Mouse (Mus musculus) testis, adult 2 months (tissue): ENCODE measurements around the gene Cfdp1. TPM values are rescaled to one million over a fixed set of nuclear protein-coding genes. Genes with fewer than 3 reads are reported as not detected.

Experiments used
- H3K27ac ChIP-seq: fragments of 200-500 bp; 2 replicates; pipeline ENCODE4 v1.5.1; 2012; ENCODE audit warnings: low read depth, low read length; ENCODE audit not compliant: control insufficient read depth, insufficient read depth
- H3K27me3 ChIP-seq: fragments of 200-500 bp; 2 replicates; pipeline ENCODE4 v1.6.1; 2012; ENCODE audit warnings: mild to moderate bottlenecking, low read length, moderate library complexity; ENCODE audit not compliant: control insufficient read depth, insufficient read depth
- H3K36me3 ChIP-seq: fragments of 200-500 bp; 2 replicates; pipeline ENCODE4 v1.6.1; 2012; ENCODE audit warnings: mild to moderate bottlenecking, low read length; ENCODE audit not compliant: control insufficient read depth, insufficient read depth
- H3K4me1 ChIP-seq: fragments of 200-500 bp; 2 replicates; pipeline ENCODE4 v1.6.1; 2012; ENCODE audit warnings: low read length; ENCODE audit not compliant: control insufficient read depth, insufficient read depth
- H3K4me3 ChIP-seq: fragments of 200-500 bp; 2 replicates; pipeline ENCODE4 v1.5.1; 2012; ENCODE audit warnings: low read depth, mild to moderate bottlenecking, low read length, moderate library complexity, mixed read lengths; ENCODE audit not compliant: control insufficient read depth
- CTCF ChIP-seq: fragments of 200-500 bp; IDR thresholded peaks from 2 replicates; pipeline ENCODE4 v1.5.1; 2012; ENCODE audit warnings: low read depth, mild to moderate bottlenecking, inconsistent platforms, low read length, moderate library complexity; ENCODE audit not compliant: control insufficient read depth, insufficient read depth, insufficient replicate concordance
- POLR2A ChIP-seq: fragments of 200-500 bp; IDR thresholded peaks from 2 replicates; pipeline ENCODE4 v1.6.1; 2012; ENCODE audit warnings: low read depth, mild to moderate bottlenecking, inconsistent platforms, low read length, moderate library complexity; ENCODE audit not compliant: control insufficient read depth
- polyA plus RNA-seq: library from polyadenylated mRNA; depleted of rRNA; stranded (reverse); fragments of >200 nt; gene quantifications from 2 replicates; pipeline ENCODE4 v1.2.3, GENCODE M21; 2012

The Cfdp1 gene
- polyA plus RNA-seq, 1 experiment = 12.5 TPM

- peaks cover 3% of the 10 kb centered on the region; the same call in 1 of the 2 replicates for H3K36me3 ChIP-seq
- H3K4me3 ChIP-seq = no peak overlapping the region
- no peaks in the 10 kb centered on the region for H3K4me1 ChIP-seq
- no peak for TF ChIP-seq CTCF
- no peak for TF ChIP-seq POLR2A
- no peak overlapping the region; the same call in 1 of the 2 replicates for H3K27ac ChIP-seq
- H3K27me3 ChIP-seq = no peaks in the 10 kb centered on the region
Observed at GRCm38 (mm10) chr8:111769764-111770428, 84.2 kb downstream of the Cfdp1 start.

- peaks cover 3% of the 10 kb centered on the region; the same call in 1 of the 2 replicates for H3K36me3 ChIP-seq
- no peaks in the 10 kb centered on the region for H3K27me3 ChIP-seq
- H3K27ac ChIP-seq = no peak overlapping the region
- H3K4me1 ChIP-seq = no peaks in the 10 kb centered on the region
- TF ChIP-seq CTCF = no peak
- no peak; the same call in 1 of the 2 replicates for TF ChIP-seq POLR2A
- H3K4me3 ChIP-seq = no peak overlapping the region
Observed at GRCm38 (mm10) chr8:111769296-111769695, 84.8 kb downstream of the Cfdp1 start.

- Histone ChIP-seq H3K4me3 (no peak overlapping the region), H3K27ac (no peak overlapping the region), H3K36me3 (peaks cover 3% of the 10 kb centered on the region; the same call in 1 of the 2 replicates), H3K27me3 (no peaks in the 10 kb centered on the region), H3K4me1 (no peaks in the 10 kb centered on the region)
- TF ChIP-seq POLR2A (no peak), CTCF (no peak)
Observed at GRCm38 (mm10) chr8:111768651-111769050, 85.4 kb downstream of the Cfdp1 start.

GRCm38 (mm10) chr8:111765616-111766015 is 88.5 kb downstream of the Cfdp1 start:
- Histone ChIP-seq H3K36me3 (peaks cover 3% of the 10 kb centered on the region; the same call in 1 of the 2 replicates), H3K27ac (no peak overlapping the region), H3K27me3 (no peaks in the 10 kb centered on the region), H3K4me1 (no peaks in the 10 kb centered on the region), H3K4me3 (no peak overlapping the region)
- TF ChIP-seq POLR2A (no peak), CTCF (no peak)

GRCm38 (mm10) chr8:111765096-111765495 is 89.0 kb downstream of the Cfdp1 start:
- Histone ChIP-seq H3K4me1 (no peaks in the 10 kb centered on the region), H3K27me3 (no peaks in the 10 kb centered on the region), H3K4me3 (no peak overlapping the region), H3K27ac (no peak overlapping the region), H3K36me3 (peaks cover 3% of the 10 kb centered on the region; the same call in 1 of the 2 replicates)
- no peak for TF ChIP-seq POLR2A
- TF ChIP-seq CTCF = no peak

GRCm38 (mm10) chr8:111760708-111761107 is 93.4 kb downstream of the Cfdp1 start:
- TF ChIP-seq CTCF = no peak
- no peak for TF ChIP-seq POLR2A
- Histone ChIP-seq H3K36me3 (no peaks in the 10 kb centered on the region), H3K27ac (no peak overlapping the region), H3K4me1 (no peaks in the 10 kb centered on the region), H3K27me3 (no peaks in the 10 kb centered on the region), H3K4me3 (no peak overlapping the region)

GRCm38 (mm10) chr8:111758817-111759216 is 95.3 kb downstream of the Cfdp1 start:
- TF ChIP-seq POLR2A (no peak), CTCF (no peak)
- H3K36me3 ChIP-seq = no peaks in the 10 kb centered on the region
- H3K4me3 ChIP-seq = no peak overlapping the region
- H3K27me3 ChIP-seq = no peaks in the 10 kb centered on the region
- no peak overlapping the region for H3K27ac ChIP-seq
- H3K4me1 ChIP-seq = peaks cover 2% of the 10 kb centered on the region; the same call in 1 of the 2 replicates
